Mouse (Mus musculus) CH12.LX (cell line): ENCODE measurements around the gene Gm20388. TPM values are rescaled to one million over a fixed set of nuclear protein-coding genes. Genes with fewer than 3 reads are reported as not detected.

Source experiments
- DNase-seq: peaks from one replicate; pipeline ENCODE4 v3.0.0-alpha.2; 2013; ENCODE audit errors: extremely low read depth
- H3K27ac ChIP-seq: 2 replicates; pipeline ENCODE4 v1.5.1; 2012; ENCODE audit warnings: low read depth, mild to moderate bottlenecking, control low read depth, moderate library complexity; ENCODE audit not compliant: insufficient read depth
- H3K27me3 ChIP-seq: replicated peaks from 2 replicates; pipeline ENCODE3; 2012; ENCODE audit warnings: inconsistent platforms
- H3K36me3 ChIP-seq, 2 experiments: replicated peaks in 1 of 2; 2 replicates each; pipeline versions ENCODE3 to v1.6.1; 2012; ENCODE audit warnings: inconsistent platforms in 1 of 2, low read length in 1 of 2, mild to moderate bottlenecking in 1 of 2, mixed read lengths in 1 of 2, moderate library complexity in 1 of 2; ENCODE audit not compliant: control insufficient read depth in 1 of 2, insufficient read depth in 1 of 2
- H3K4me1 ChIP-seq, 2 experiments: 2 replicates each; pipeline ENCODE4 v1.6.1; 2012; ENCODE audit warnings: inconsistent platforms in 1 of 2, moderate library complexity in 1 of 2; ENCODE audit not compliant: insufficient read depth in 2 of 2, control insufficient read depth in 1 of 2
- H3K4me2 ChIP-seq: 2 replicates; pipeline ENCODE4 v1.6.1; 2012; ENCODE audit warnings: low read depth, mild to moderate bottlenecking, control low read depth; ENCODE audit not compliant: poor library complexity, insufficient read depth, severe bottlenecking
- H3K4me3 ChIP-seq, 3 experiments: fragments of 150-350 bp in 1 of 3; sonication (generic) in 1 of 3; replicated peaks in 1 of 3; 2 replicates each; pipeline versions ENCODE3 to v1.5.1; 2011 to 2012; ENCODE audit warnings: low read depth in 2 of 3, low read length in 2 of 3, mild to moderate bottlenecking in 2 of 3, moderate library complexity in 2 of 3, control low read depth in 1 of 3, improper control_type of control experiment in 1 of 3, inconsistent platforms in 1 of 3, mixed read lengths in 1 of 3; ENCODE audit not compliant: poor library complexity in 1 of 3
- H3K79me2 ChIP-seq: replicated peaks from 2 replicates; pipeline ENCODE4 v1.6.1; 2012; ENCODE audit warnings: mild to moderate bottlenecking, moderate library complexity; ENCODE audit not compliant: control insufficient read depth, poor library complexity, insufficient read depth, severe bottlenecking; ENCODE audit errors: extremely low read depth
- H3K9ac ChIP-seq: 2 replicates; pipeline ENCODE4 v1.6.1; 2012; ENCODE audit warnings: low read depth, mild to moderate bottlenecking, control low read depth, moderate library complexity; ENCODE audit not compliant: insufficient read depth
- H3K9me3 ChIP-seq: replicated peaks from 2 replicates; pipeline ENCODE3; 2012; ENCODE audit warnings: low read length, inconsistent platforms, mixed read lengths
- BHLHE40 ChIP-seq: IDR thresholded peaks from 2 replicates; pipeline ENCODE4 v1.6.1; 2011; ENCODE audit warnings: mild to moderate bottlenecking, low read depth, low read length, improper control_type of control experiment
- E2F4 ChIP-seq: IDR thresholded peaks from 2 replicates; pipeline ENCODE4 v1.6.1; 2011; ENCODE audit warnings: low read depth, low read length, improper control_type of control experiment; ENCODE audit not compliant: insufficient replicate concordance
- ETS1 ChIP-seq: conservative IDR thresholded peaks from 2 replicates; pipeline ENCODE4 v1.6.1; 2012; ENCODE audit warnings: low read depth, mild to moderate bottlenecking, inconsistent platforms, low read length, improper control_type of control experiment, moderate library complexity
- HCFC1 ChIP-seq: IDR thresholded peaks from 2 replicates; pipeline ENCODE4 v1.6.1; 2012; ENCODE audit warnings: low read depth, mild to moderate bottlenecking, inconsistent platforms, low read length, improper control_type of control experiment
- IRF4 ChIP-seq: IDR thresholded peaks from 2 replicates; pipeline ENCODE4 v1.6.1; 2014; ENCODE audit warnings: low read depth, mild to moderate bottlenecking, inconsistent platforms, low read length, improper control_type of control experiment
- JUND ChIP-seq: conservative IDR thresholded peaks from 2 replicates; pipeline ENCODE4 v1.6.1; 2011; ENCODE audit warnings: low read depth, low read length, improper control_type of control experiment
- MAZ ChIP-seq: IDR thresholded peaks from 2 replicates; pipeline ENCODE4 v1.6.1; 2012; ENCODE audit warnings: low read depth, mild to moderate bottlenecking, inconsistent platforms, low read length, improper control_type of control experiment, moderate library complexity
- PAX5 ChIP-seq: IDR thresholded peaks from 2 replicates; pipeline ENCODE4 v1.6.1; 2012; ENCODE audit warnings: low read length, inconsistent platforms, mixed read lengths
- POLR2A ChIP-seq: IDR thresholded peaks from 2 replicates; pipeline ENCODE4 v1.6.1; 2011; ENCODE audit warnings: low read depth, mild to moderate bottlenecking, improper control_type of control experiment, low read length
- POLR2AphosphoS2 ChIP-seq: IDR thresholded peaks from 2 replicates; pipeline ENCODE4 v1.6.1; 2011; ENCODE audit warnings: low read depth, low read length, improper control_type of control experiment
- RCOR1 ChIP-seq: conservative IDR thresholded peaks from 2 replicates; pipeline ENCODE4 v1.6.1; 2012; ENCODE audit warnings: low read depth, mild to moderate bottlenecking, inconsistent platforms, low read length, improper control_type of control experiment
- SMC3 ChIP-seq: IDR thresholded peaks from 2 replicates; pipeline ENCODE4 v1.6.1; 2011; ENCODE audit warnings: low read depth, low read length, improper control_type of control experiment
- TBP ChIP-seq: conservative IDR thresholded peaks from 2 replicates; pipeline ENCODE4 v1.6.1; 2011; ENCODE audit warnings: low read depth, low read length, improper control_type of control experiment
- ZKSCAN1 ChIP-seq: IDR thresholded peaks from 2 replicates; pipeline ENCODE4 v1.6.1; 2012; ENCODE audit warnings: low read depth, inconsistent platforms, low read length, improper control_type of control experiment, borderline replicate concordance
- ZMIZ1 ChIP-seq: IDR thresholded peaks from 2 replicates; pipeline ENCODE4 v1.6.1; 2012; ENCODE audit warnings: low read depth, mild to moderate bottlenecking, inconsistent platforms, low read length, improper control_type of control experiment
- dilution Hi-C: fragments of 300-500 bp; cut with MboI; formaldehyde crosslinking; loops from 2 replicates; pipeline ENCODE4 v1.14.3; 2020; ENCODE audit warnings: low sequenced_read_pairs; ENCODE audit not compliant: extremely low pct_unique_long_range_greater_than_20kb, extremely low pct_ligation_motif_present
- in situ Hi-C: fragments of 300-500 bp; cut with MboI; formaldehyde crosslinking; loops from 3 replicates; pipeline ENCODE4 v1.14.3; 2019; ENCODE audit warnings: low sequenced_read_pairs, low pct_ligation_motif_present, low pct_unique_long_range_greater_than_20kb, mixed read lengths
- polyA plus RNA-seq: library from polyadenylated mRNA; unstranded; fragments of >175 nt; gene quantifications from 2 replicates; pipeline ENCODE4 v1.2.1, GENCODE M21; 2012; ENCODE audit warnings: low read depth; ENCODE audit not compliant: insufficient read length
- total RNA-seq, 2 experiments: library from RNA; depleted of rRNA; stranded (reverse); fragments of 300-350 nt in 1 of 2; fragments of >200 nt in 1 of 2; gene quantifications; 2 replicates each; pipeline ENCODE4 v1.2.3; 2012 to 2014

Gm20388 gene
- total and polyA plus RNA-seq, 3 experiments, result 14.8 to 26.3 (median 22.2) TPM

GRCm38 (mm10) chr8:122118097-122118496 lies 2207.5 kb downstream of the Gm20388 start:
- TF ChIP-seq ETS1 (no peak), PAX5 (no peak), RCOR1 (no peak), POLR2AphosphoS2 (no peak), BHLHE40 (no peak), IRF4 (no peak), JUND (no peak), E2F4 (no peak), ZMIZ1 (no peak), POLR2A (no peak), MAZ (no peak), ZKSCAN1 (no peak)
- in situ Hi-C loops, result no loop called here
- dilution Hi-C loops, result no loop called here

GRCm38 (mm10) chr8:122118536-122118935 lies 2207.9 kb downstream of the Gm20388 start:
- H3K79me2 ChIP-seq, result no peaks in the 10 kb centered on the region
- no peak for TF ChIP-seq MAZ
- TF ChIP-seq HCFC1, result no peak
- no peak for TF ChIP-seq PAX5
- no peak for TF ChIP-seq TBP
- TF ChIP-seq SMC3, result no peak
- no peak overlapping the region for H3K27ac ChIP-seq
- H3K9ac ChIP-seq, result no peak overlapping the region
- no peaks in the 10 kb centered on the region for H3K36me3 ChIP-seq
- no peak overlapping the region for H3K4me2 ChIP-seq
- dilution Hi-C loops, result no loop called here
- in situ Hi-C loops, result no loop called here
- H3K4me1 ChIP-seq, result peaks cover 0 to 12% of the 10 kb centered on the region in 2 experiments; a peak in 2 of 4 replicates
- H3K4me3 ChIP-seq, result no peak overlapping the region
- peaks cover 2% of the 10 kb centered on the region for H3K9me3 ChIP-seq
- peaks cover 20% of the 10 kb centered on the region for H3K27me3 ChIP-seq
- DNase-seq, result no peak

More at GRCm38 (mm10) chr8:122118097-122118496, 2207.5 kb downstream of the Gm20388 start:
- Histone ChIP-seq H3K27ac (no peak overlapping the region), H3K27me3 (peaks cover 20% of the 10 kb centered on the region), H3K4me1 (peaks cover 0 to 14% of the 10 kb centered on the region in 2 experiments; a peak in 2 of 4 replicates), H3K36me3 (no peaks in the 10 kb centered on the region), H3K9ac (no peak overlapping the region), H3K4me2 (no peak overlapping the region), H3K79me2 (no peaks in the 10 kb centered on the region), H3K9me3 (no peaks in the 10 kb centered on the region), H3K4me3 (no peak overlapping the region)
- no peak for DNase-seq
